Mouse (Mus musculus) heart, postnatal 0 days (tissue): ENCODE results near the gene Efcab2. TPM values are rescaled to one million over a fixed set of nuclear protein-coding genes. Genes with fewer than 3 reads are reported as not detected.

Experiments used
- ATAC-seq: fragments of 200-750 bp; cut with Nextera tagmentation; 2 replicates; pipeline ENCODE4 v1.8.0; 2017; ENCODE audit warnings: low read depth, moderate number of reproducible peaks, moderate library complexity; ENCODE audit not compliant: insufficient read depth
- DNase-seq: peaks from one replicate; pipeline ENCODE4 v3.0.0-alpha.2; 2016; ENCODE audit warnings: low spot score
- H3K27ac ChIP-seq: fragments of 300-500 bp; sonication (generic); 2 replicates; pipeline ENCODE4 v1.5.1; 2014; ENCODE audit warnings: low read depth, mild to moderate bottlenecking
- H3K27me3 ChIP-seq: fragments of 300-500 bp; sonication (generic); 2 replicates; pipeline ENCODE4 v1.6.1; 2014; ENCODE audit warnings: low read length, mixed read lengths; ENCODE audit not compliant: control insufficient read depth, insufficient read depth
- H3K36me3 ChIP-seq: fragments of 300-500 bp; sonication (generic); replicated peaks from 2 replicates; pipeline ENCODE4 v1.6.1; 2014; ENCODE audit warnings: low read length, mixed read lengths; ENCODE audit not compliant: control insufficient read depth, insufficient read depth
- H3K4me1 ChIP-seq: fragments of 300-500 bp; sonication (generic); 2 replicates; pipeline ENCODE4 v1.6.1; 2014; ENCODE audit warnings: antibody characterized with exemption; ENCODE audit not compliant: control insufficient read depth, insufficient read depth
- H3K4me2 ChIP-seq: fragments of 300-500 bp; sonication (generic); 2 replicates; pipeline ENCODE4 v1.6.1; 2014; ENCODE audit warnings: low read depth, mild to moderate bottlenecking, low read length, moderate library complexity
- H3K4me3 ChIP-seq: fragments of 300-500 bp; sonication (generic); 2 replicates; pipeline ENCODE4 v1.5.1; 2014; ENCODE audit warnings: low read depth, low read length
- H3K9ac ChIP-seq: fragments of 300-500 bp; sonication (generic); replicated peaks from 2 replicates; pipeline ENCODE4 v1.6.1; 2014; ENCODE audit warnings: low read depth, low read length, mixed read lengths
- H3K9me3 ChIP-seq: fragments of 300-500 bp; sonication (generic); replicated peaks from 2 replicates; pipeline ENCODE4 v1.6.1; 2016; ENCODE audit warnings: low read length; ENCODE audit not compliant: control insufficient read depth
- CTCF ChIP-seq: IDR thresholded peaks from 2 replicates; pipeline ENCODE4 v1.5.1; 2016; ENCODE audit warnings: antibody characterized with exemption, control low read depth, low read depth
- EP300 ChIP-seq: IDR thresholded peaks from 2 replicates; pipeline ENCODE4 v1.6.1; 2016; ENCODE audit warnings: antibody characterized with exemption, low read depth
- WGBS: fragments of 180-500 bp; shearing (Covaris S2); extraction: QIAGEN DNeasy Blood & Tissue Kit; methylation state at CpG from one replicate; pipeline ENCODE4 v1.1.7; 2014; 5-methylcytosine and 5-hydroxymethylcytosine counted together
- microRNA-seq: library from miRNA; unstranded; fragments of <30 nt; microRNA quantifications from one replicate; pipeline ENCODE4, GENCODE M21; 2016
- polyA plus RNA-seq: library from polyadenylated mRNA; unstranded; fragments of >200 nt; fragmentation: Nextera tagmentation; extraction: Ambion mirVana; gene quantifications from 2 replicates; pipeline ENCODE4 v1.2.1, GENCODE M21; 2015
- total RNA-seq: library from RNA; depleted of rRNA; stranded (reverse); fragments of >200 nt; gene quantifications from 2 replicates; pipeline ENCODE4 v1.2.3, GENCODE M21; 2014; ENCODE audit warnings: low replicate concordance; rRNA removed

Gene Efcab2
- total and polyA plus RNA-seq, 2 experiments from 2014 or later, result 3.4 to 28.5 TPM

GRCm38 (mm10) chr1:178529512-178530300 is 123.8 kb downstream of the Efcab2 start:
- no peaks in the 10 kb centered on the region for H3K36me3 ChIP-seq
- H3K4me3 ChIP-seq, result peak overlapping the region; percentile 81
- peak; percentile 34 for DNase-seq
- ATAC-seq, result no peak
- no peaks in the 10 kb centered on the region for H3K9me3 ChIP-seq
- H3K4me1 ChIP-seq, result peaks cover 19% of the 10 kb centered on the region; the same call in 1 of the 2 replicates
- peaks cover 4% of the 10 kb centered on the region; the same call in 1 of the 2 replicates for H3K27me3 ChIP-seq
- peak overlapping the region; percentile 100 for H3K4me2 ChIP-seq
- under 1% methylated on average over 38 of the region's 38 CpGs for WGBS
- TF ChIP-seq CTCF, result no peak
- TF ChIP-seq EP300, result no peak
- peak overlapping the region; percentile 46; the same call in 1 of the 2 replicates for H3K9ac ChIP-seq
- no peak overlapping the region for H3K27ac ChIP-seq

GRCm38 (mm10) chr1:178530301-178531078 is 124.6 kb downstream of the Efcab2 start:
- no peak overlapping the region for H3K27ac ChIP-seq
- WGBS, result under 1% methylated on average over 62 of the region's 62 CpGs

More at GRCm38 (mm10) chr1:178530301-178531078, 124.6 kb downstream of the Efcab2 start:
- H3K4me1 ChIP-seq, result peaks cover 19% of the 10 kb centered on the region; the same call in 1 of the 2 replicates
- TF ChIP-seq EP300 (no peak), CTCF (peak; percentile 68)
- no peaks in the 10 kb centered on the region for H3K9me3 ChIP-seq
- H3K36me3 ChIP-seq, result no peaks in the 10 kb centered on the region
- ATAC-seq (peak; percentile 46), DNase-seq (peak; percentile 78)
- H3K9ac ChIP-seq, result peak overlapping the region; percentile 46; the same call in 1 of the 2 replicates
- H3K4me3 ChIP-seq, result peak overlapping the region; percentile 81
- peaks cover 4% of the 10 kb centered on the region; the same call in 1 of the 2 replicates for H3K27me3 ChIP-seq
- H3K4me2 ChIP-seq, result peak overlapping the region; percentile 100

Small RNA genes within 50 kb of the gene (microRNA-seq; reads per million reads assigned to microRNA genes)
- not detected for gene Gm27458

Other genes with a start within 250 kb of the Efcab2 start
- gene Desi2, start 218.7 kb upstream of the Efcab2 start, total RNA-seq, result 22.6 and 35.0 TPM in 2 replicates
- 24.8 and 26.8 TPM in 2 replicates for gene Desi2, start 218.7 kb upstream of the Efcab2 start, polyA plus RNA-seq
- gene Cox20, start 87.0 kb upstream of the Efcab2 start, total RNA-seq, result 160 and 268 TPM in 2 replicates
- gene Cox20, start 87.0 kb upstream of the Efcab2 start, polyA plus RNA-seq, result 519 and 555 TPM in 2 replicates
- 62.2 and 85.6 TPM in 2 replicates for gene Hnrnpu, start 68.3 kb upstream of the Efcab2 start, total RNA-seq
- 107 and 109 TPM in 2 replicates for gene Hnrnpu, start 68.3 kb upstream of the Efcab2 start, polyA plus RNA-seq
- gene Kif26b, start 123.0 kb downstream of the Efcab2 start, total RNA-seq, result 19.8 and 23.8 TPM in 2 replicates
- gene Kif26b, start 123.0 kb downstream of the Efcab2 start, polyA plus RNA-seq, result 1.7 and 1.8 TPM in 2 replicates